Mouse (Mus musculus): ENCODE data around the gene Mfap1b.

DNA sequence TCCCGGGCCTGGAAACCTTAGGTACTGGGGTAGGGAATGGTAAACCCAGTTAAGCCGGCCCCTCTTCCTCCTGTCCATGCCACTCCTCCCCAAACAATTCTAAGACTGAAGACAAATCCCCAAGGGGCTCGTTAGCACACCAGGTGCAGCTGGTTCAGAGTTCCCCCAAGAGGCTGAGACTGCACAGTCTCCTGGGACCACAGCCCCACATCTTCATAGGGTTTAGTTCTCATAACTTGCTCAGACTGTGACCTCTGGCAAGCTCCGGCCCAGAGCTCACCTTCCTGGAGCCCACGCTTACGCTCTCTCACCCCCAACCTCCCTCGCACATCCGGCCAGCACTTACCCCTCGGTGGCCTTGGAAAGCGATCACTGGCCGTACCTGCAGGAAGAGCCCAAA, 32.1 kb downstream of the Mfap1b start:
- TF ChIP-seq CTCF (IDR thresholded peaks at IDR 0.05; ENCODE audit: low read depth): no peak
- no peak for TF ChIP-seq EP300 (IDR thresholded peaks at IDR 0.05; ENCODE audit: low read depth)
